Mouse (Mus musculus): ENCODE measurements around the gene Gm45140. TPM values are rescaled to one million over a fixed set of nuclear protein-coding genes. Genes with fewer than 3 reads are reported as not detected.

Gene Gm45140
- polyA plus RNA-seq, 1 experiment: 1.8 TPM

GRCm38 (mm10) chr6:87763376-87764280 is 72.0 kb downstream of the Gm45140 start:
- Histone ChIP-seq H3K9me3 (ENCODE audit: control insufficient read depth, low read length) (peaks cover 5% of the 10 kb centered on the region), H3K36me3 (ENCODE audit: control insufficient read depth) (peaks cover 3% of the 10 kb centered on the region), H3K4me1 (ENCODE audit: control insufficient read depth) (peaks cover 40% of the 10 kb centered on the region), H3K4me3 (replicated peaks) (peak overlapping the region; percentile 34), H3K27me3 (ENCODE audit: control insufficient read depth) (no peaks in the 10 kb centered on the region)
- TF ChIP-seq TAL1 (IDR thresholded peaks at IDR 0.05; ENCODE audit: low read length) (peak; percentile 81), GATA1 (IDR thresholded peaks at IDR 0.05; ENCODE audit: low read length) (peak; percentile 96)

GRCm38 (mm10) chr6:87762161-87762560 is 73.4 kb downstream of the Gm45140 start:
- Histone ChIP-seq H3K4me1 (ENCODE audit: control insufficient read depth) (peaks cover 40% of the 10 kb centered on the region), H3K27me3 (ENCODE audit: control insufficient read depth) (no peaks in the 10 kb centered on the region), H3K4me3 (replicated peaks) (no peak overlapping the region), H3K36me3 (ENCODE audit: control insufficient read depth) (peaks cover 3% of the 10 kb centered on the region), H3K9me3 (ENCODE audit: control insufficient read depth, low read length) (peaks cover 5% of the 10 kb centered on the region)
- TF ChIP-seq GATA1 (IDR thresholded peaks at IDR 0.05; ENCODE audit: low read length) (no peak), TAL1 (IDR thresholded peaks at IDR 0.05; ENCODE audit: low read length) (no peak)

GRCm38 (mm10) chr6:87759850-87760249 is 75.7 kb downstream of the Gm45140 start:
- H3K36me3 ChIP-seq (ENCODE audit: control insufficient read depth): peaks cover 3% of the 10 kb centered on the region
- H3K27me3 ChIP-seq (ENCODE audit: control insufficient read depth): no peaks in the 10 kb centered on the region
- H3K4me1 ChIP-seq (ENCODE audit: control insufficient read depth): peaks cover 48% of the 10 kb centered on the region
- H3K9me3 ChIP-seq (ENCODE audit: control insufficient read depth, low read length): peaks cover 5% of the 10 kb centered on the region
- TF ChIP-seq TAL1 (IDR thresholded peaks at IDR 0.05; ENCODE audit: low read length) (no peak), GATA1 (IDR thresholded peaks at IDR 0.05; ENCODE audit: low read length) (no peak)
- no peak overlapping the region for H3K4me3 ChIP-seq (replicated peaks)

GRCm38 (mm10) chr6:87759404-87759803 is 76.2 kb downstream of the Gm45140 start:
- peaks cover 50% of the 10 kb centered on the region for H3K4me1 ChIP-seq (ENCODE audit: control insufficient read depth)
- no peak for TF ChIP-seq TAL1 (IDR thresholded peaks at IDR 0.05; ENCODE audit: low read length)
- no peak for TF ChIP-seq GATA1 (IDR thresholded peaks at IDR 0.05; ENCODE audit: low read length)
- no peaks in the 10 kb centered on the region for H3K27me3 ChIP-seq (ENCODE audit: control insufficient read depth)
- H3K9me3 ChIP-seq (ENCODE audit: control insufficient read depth, low read length): peaks cover 4% of the 10 kb centered on the region
- no peak overlapping the region for H3K4me3 ChIP-seq (replicated peaks)
- peaks cover 3% of the 10 kb centered on the region for H3K36me3 ChIP-seq (ENCODE audit: control insufficient read depth)

- Histone ChIP-seq H3K4me1 (ENCODE audit: control insufficient read depth) (peaks cover 34% of the 10 kb centered on the region), H3K36me3 (ENCODE audit: control insufficient read depth) (no peaks in the 10 kb centered on the region), H3K9me3 (ENCODE audit: control insufficient read depth, low read length) (no peaks in the 10 kb centered on the region), H3K4me3 (replicated peaks) (no peak overlapping the region), H3K27me3 (ENCODE audit: control insufficient read depth) (peaks cover 7% of the 10 kb centered on the region)
- TF ChIP-seq GATA1 (IDR thresholded peaks at IDR 0.05; ENCODE audit: low read length): no peak
- TF ChIP-seq TAL1 (IDR thresholded peaks at IDR 0.05; ENCODE audit: low read length): no peak
These were observed 78.7 kb downstream of the Gm45140 start for GRCm38 (mm10) chr6:87756896-87757295.

- no peaks in the 10 kb centered on the region for H3K9me3 ChIP-seq (ENCODE audit: control insufficient read depth, low read length)
- TF ChIP-seq GATA1 (IDR thresholded peaks at IDR 0.05; ENCODE audit: low read length) (no peak), TAL1 (IDR thresholded peaks at IDR 0.05; ENCODE audit: low read length) (no peak)
- H3K36me3 ChIP-seq (ENCODE audit: control insufficient read depth): no peaks in the 10 kb centered on the region
- peaks cover 16% of the 10 kb centered on the region for H3K27me3 ChIP-seq (ENCODE audit: control insufficient read depth)
- H3K4me1 ChIP-seq (ENCODE audit: control insufficient read depth): peaks cover 28% of the 10 kb centered on the region
- H3K4me3 ChIP-seq (replicated peaks): no peak overlapping the region
These were observed 80.4 kb downstream of the Gm45140 start for GRCm38 (mm10) chr6:87755196-87755595.

- Histone ChIP-seq H3K36me3 (ENCODE audit: control insufficient read depth) (no peaks in the 10 kb centered on the region), H3K9me3 (ENCODE audit: control insufficient read depth, low read length) (no peaks in the 10 kb centered on the region), H3K27me3 (ENCODE audit: control insufficient read depth) (peaks cover 16% of the 10 kb centered on the region), H3K4me1 (ENCODE audit: control insufficient read depth) (peaks cover 49% of the 10 kb centered on the region), H3K4me3 (replicated peaks) (no peak overlapping the region)
- TF ChIP-seq GATA1 (IDR thresholded peaks at IDR 0.05; ENCODE audit: low read length): no peak
- no peak for TF ChIP-seq TAL1 (IDR thresholded peaks at IDR 0.05; ENCODE audit: low read length)
These were observed 84.0 kb downstream of the Gm45140 start for GRCm38 (mm10) chr6:87751574-87751973.

- Histone ChIP-seq H3K4me1 (ENCODE audit: control insufficient read depth) (peaks cover 55% of the 10 kb centered on the region), H3K4me3 (replicated peaks) (no peak overlapping the region), H3K27me3 (ENCODE audit: control insufficient read depth) (peaks cover 16% of the 10 kb centered on the region), H3K9me3 (ENCODE audit: control insufficient read depth, low read length) (no peaks in the 10 kb centered on the region), H3K36me3 (ENCODE audit: control insufficient read depth) (no peaks in the 10 kb centered on the region)
- no peak for TF ChIP-seq TAL1 (IDR thresholded peaks at IDR 0.05; ENCODE audit: low read length)
- TF ChIP-seq GATA1 (IDR thresholded peaks at IDR 0.05; ENCODE audit: low read length): no peak
These were observed 85.2 kb downstream of the Gm45140 start for GRCm38 (mm10) chr6:87750184-87750910.

GRCm38 (mm10) chr6:87748531-87748930 is 87.1 kb downstream of the Gm45140 start:
- TF ChIP-seq TAL1 (IDR thresholded peaks at IDR 0.05; ENCODE audit: low read length): no peak
- no peak for TF ChIP-seq GATA1 (IDR thresholded peaks at IDR 0.05; ENCODE audit: low read length)
- Histone ChIP-seq H3K9me3 (ENCODE audit: control insufficient read depth, low read length) (no peaks in the 10 kb centered on the region), H3K36me3 (ENCODE audit: control insufficient read depth) (no peaks in the 10 kb centered on the region), H3K4me1 (ENCODE audit: control insufficient read depth) (peaks cover 55% of the 10 kb centered on the region), H3K4me3 (replicated peaks) (no peak overlapping the region), H3K27me3 (ENCODE audit: control insufficient read depth) (peaks cover 16% of the 10 kb centered on the region)
